Mouse (Mus musculus): ENCODE data around the gene Mgp. TPM values are rescaled to one million over a fixed set of nuclear protein-coding genes. Genes with fewer than 3 reads are reported as not detected.

Gene Mgp
- total RNA-seq, 1 experiment = not detected

DNA sequence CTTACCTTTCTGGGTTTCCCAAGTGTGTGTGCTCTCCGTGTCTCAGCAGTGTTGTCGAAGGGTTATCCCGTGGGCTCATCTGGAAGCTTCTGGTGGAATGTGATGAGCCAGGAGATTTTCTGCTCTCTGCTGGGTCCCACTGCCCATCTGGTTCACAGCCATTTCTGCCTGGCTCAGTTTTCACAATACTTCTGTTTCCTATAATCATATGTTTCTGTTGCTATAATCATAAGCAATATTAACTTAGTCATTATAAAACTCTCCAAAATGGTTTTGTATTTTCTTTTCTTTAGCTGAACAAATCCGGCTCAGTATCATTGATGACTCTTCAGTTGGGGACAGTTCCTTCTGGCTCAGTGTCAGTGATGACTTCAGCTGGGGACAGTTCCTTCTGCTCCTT, 40.3 kb downstream of the Mgp start, which contains the start of gene Smco3:
Gene Smco3, minus strand, starts transcription at position 101 of the 400 bp plus-strand sequence.
- Histone ChIP-seq H3K9me3 (ENCODE audit: control insufficient read depth, insufficient read depth, low read depth, low read length) (no peaks in the 10 kb centered on the region), H3K36me3 (ENCODE audit: control insufficient read depth, insufficient read depth, low read length, poor library complexity, severe bottlenecking) (no peaks in the 10 kb centered on the region), H3K27ac (ENCODE audit: insufficient read depth, low read depth, low read length, poor library complexity, severe bottlenecking) (no peak within 1 kb of the TSS), H3K4me1 (ENCODE audit: control insufficient read depth in 2 of 2, insufficient read depth in 2 of 2, low read length in 2 of 2, poor library complexity in 1 of 2) (no peaks in the 10 kb centered on the region), H3K9ac (ENCODE audit: insufficient read depth, low read depth, low read length, poor library complexity, severe bottlenecking) (no peak within 1 kb of the TSS), H3K4me3 (ENCODE audit: insufficient read depth in 1 of 2, low read depth in 1 of 2, low read length in 2 of 2, poor library complexity in 1 of 2, severe bottlenecking in 1 of 2) (no peak within 1 kb of the TSS)
- TF ChIP-seq ZC3H11A (IDR thresholded peaks at IDR 0.05; ENCODE audit: borderline replicate concordance, low read depth, low read length) (no peak), ZNF384 (IDR thresholded peaks at IDR 0.05; ENCODE audit: low read depth, low read length) (no peak), CHD2 (IDR thresholded peaks at IDR 0.05; ENCODE audit: low read depth, low read length) (no peak), HCFC1 (IDR thresholded peaks at IDR 0.05; ENCODE audit: borderline replicate concordance, insufficient read depth, low read length) (no peak), MAFK (IDR thresholded peaks at IDR 0.05; ENCODE audit: insufficient read depth, low read depth, low read length) (no peak)
- no peak for DNase-seq (ENCODE audit: low read depth, low spot score)
- in situ Hi-C loops (cut with MboI; ENCODE audit: low sequenced_read_pairs in 2 of 2, unreplicated experiment in 2 of 2) = no loop called here

DNA sequence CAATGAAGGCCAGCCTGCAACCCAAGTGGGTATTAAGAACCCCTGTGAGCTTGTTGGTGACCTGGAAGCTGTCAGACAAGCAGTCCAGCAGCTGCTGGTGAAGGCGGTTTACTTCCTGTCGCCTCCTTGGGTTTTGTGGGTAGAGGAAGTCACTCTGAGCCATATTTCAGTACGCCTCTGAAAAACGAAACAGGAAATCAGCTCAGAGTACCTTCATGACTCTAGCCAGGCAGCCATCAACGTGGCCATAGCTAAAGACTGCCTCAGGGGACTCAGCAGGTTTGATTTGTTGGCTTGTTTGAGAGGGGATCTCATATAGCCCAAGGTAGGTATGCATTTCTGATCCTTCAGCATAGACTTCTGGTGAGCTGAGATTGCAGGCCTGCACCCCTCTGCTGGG, 43.9 kb downstream of the Mgp start:
- TF ChIP-seq MAFK (IDR thresholded peaks at IDR 0.05; ENCODE audit: insufficient read depth, low read depth, low read length) = no peak
- no peak for TF ChIP-seq ZC3H11A (IDR thresholded peaks at IDR 0.05; ENCODE audit: borderline replicate concordance, low read depth, low read length)
- TF ChIP-seq CHD2 (IDR thresholded peaks at IDR 0.05; ENCODE audit: low read depth, low read length) = no peak
- no peak for TF ChIP-seq HCFC1 (IDR thresholded peaks at IDR 0.05; ENCODE audit: borderline replicate concordance, insufficient read depth, low read length)
- TF ChIP-seq ZNF384 (IDR thresholded peaks at IDR 0.05; ENCODE audit: low read depth, low read length) = no peak
- Histone ChIP-seq H3K36me3 (ENCODE audit: control insufficient read depth, insufficient read depth, low read length, poor library complexity, severe bottlenecking) (no peaks in the 10 kb centered on the region), H3K9ac (ENCODE audit: insufficient read depth, low read depth, low read length, poor library complexity, severe bottlenecking) (no peak overlapping the region), H3K27ac (ENCODE audit: insufficient read depth, low read depth, low read length, poor library complexity, severe bottlenecking) (no peak overlapping the region), H3K9me3 (ENCODE audit: control insufficient read depth, insufficient read depth, low read depth, low read length) (no peaks in the 10 kb centered on the region), H3K4me1 (ENCODE audit: control insufficient read depth in 2 of 2, insufficient read depth in 2 of 2, low read length in 2 of 2, poor library complexity in 1 of 2) (no peaks in the 10 kb centered on the region; a peak in 1 of 4 replicates), H3K4me3 (ENCODE audit: insufficient read depth in 1 of 2, low read depth in 1 of 2, low read length in 2 of 2, poor library complexity in 1 of 2, severe bottlenecking in 1 of 2) (no peak overlapping the region)
- DNase-seq (ENCODE audit: low read depth, low spot score) = no peak
- in situ Hi-C loops (cut with MboI; ENCODE audit: low sequenced_read_pairs in 2 of 2, unreplicated experiment in 2 of 2) = no loop called here

DNA sequence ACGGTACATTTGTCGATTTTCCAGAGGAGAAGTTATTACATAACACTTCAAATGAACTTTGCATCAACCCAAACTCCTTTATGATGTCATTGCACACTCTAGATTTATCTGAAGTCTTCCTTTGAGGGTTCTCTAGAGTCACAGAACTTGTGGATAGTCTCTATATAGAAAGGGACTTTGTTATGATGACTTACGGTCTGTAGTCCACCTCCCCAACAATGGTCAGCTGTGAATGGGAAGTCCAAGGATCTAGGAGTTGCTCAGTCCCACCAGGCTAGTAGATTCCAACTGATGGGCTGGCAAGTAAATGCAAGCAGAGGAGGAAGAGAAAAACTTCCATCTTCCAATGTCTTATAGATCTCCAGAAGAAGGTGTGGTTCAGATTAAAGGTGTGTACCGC, 46.9 kb downstream of the Mgp start:
- in situ Hi-C loops (cut with MboI; ENCODE audit: low sequenced_read_pairs in 2 of 2, unreplicated experiment in 2 of 2) = no loop called here
- peak overlapping the region; percentile 38; the same call in 1 of the 2 replicates for H3K27ac ChIP-seq (ENCODE audit: insufficient read depth, low read depth, low read length, poor library complexity, severe bottlenecking)
- TF ChIP-seq MAFK (IDR thresholded peaks at IDR 0.05; ENCODE audit: insufficient read depth, low read depth, low read length) = no peak
- no peak for TF ChIP-seq ZNF384 (IDR thresholded peaks at IDR 0.05; ENCODE audit: low read depth, low read length)

DNA sequence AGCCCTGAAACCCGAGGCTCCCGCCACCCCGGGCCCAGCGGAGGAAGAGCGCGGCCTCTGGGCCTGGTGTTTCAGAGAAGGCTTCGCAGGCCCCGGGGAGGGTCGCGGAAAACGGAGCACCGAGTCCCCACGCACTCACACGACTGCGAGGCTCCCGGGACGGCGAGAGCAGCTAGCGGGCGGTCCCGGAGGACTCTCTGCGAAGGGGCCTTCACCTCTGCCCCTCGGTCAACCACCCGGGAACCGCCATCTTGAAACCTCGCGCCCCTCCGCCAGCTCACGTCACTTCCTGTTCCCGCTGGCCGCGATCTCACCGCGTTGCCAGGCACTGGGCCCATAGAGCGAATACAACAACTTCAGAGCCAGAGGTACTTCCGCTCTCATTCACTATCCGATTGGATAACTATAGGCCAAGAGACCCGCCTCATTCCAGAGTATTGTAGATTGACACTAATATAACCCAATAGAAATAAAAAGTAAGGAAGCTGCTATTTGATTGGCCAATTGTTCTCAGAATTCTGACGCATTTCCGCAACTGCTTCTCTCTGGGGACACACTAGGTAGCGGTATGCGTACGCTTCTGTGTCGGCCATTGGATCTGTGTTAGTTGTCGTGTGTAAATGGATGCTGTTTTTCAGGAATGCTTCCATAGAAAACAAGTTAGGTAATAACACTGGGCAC, 47.6 kb downstream of the Mgp start, which contains the start of gene Wbp11:
Gene Wbp11, minus strand, starts transcription at position 353 of the 681 bp plus-strand sequence.
- in situ Hi-C loops (cut with MboI; ENCODE audit: low sequenced_read_pairs in 2 of 2, unreplicated experiment in 2 of 2) = no loop called here
- no peaks in the 10 kb centered on the region for H3K9me3 ChIP-seq (ENCODE audit: control insufficient read depth, insufficient read depth, low read depth, low read length)
- peak; percentile 37; the same call in 1 of the 2 replicates for TF ChIP-seq HCFC1 (IDR thresholded peaks at IDR 0.05; ENCODE audit: borderline replicate concordance, insufficient read depth, low read length)
- peak; percentile 93 for TF ChIP-seq CHD2 (IDR thresholded peaks at IDR 0.05; ENCODE audit: low read depth, low read length)
- TF ChIP-seq ZNF384 (IDR thresholded peaks at IDR 0.05; ENCODE audit: low read depth, low read length) = no peak

More for the DNA sequence above, 46.9 kb downstream of the Mgp start:
- Histone ChIP-seq H3K36me3 (ENCODE audit: control insufficient read depth, insufficient read depth, low read length, poor library complexity, severe bottlenecking) (peaks cover 6% of the 10 kb centered on the region), H3K4me3 (ENCODE audit: insufficient read depth in 1 of 2, low read depth in 1 of 2, low read length in 2 of 2, poor library complexity in 1 of 2, severe bottlenecking in 1 of 2) (peak overlapping the region; percentile 78 to 86), H3K9ac (ENCODE audit: insufficient read depth, low read depth, low read length, poor library complexity, severe bottlenecking) (peak overlapping the region; percentile 84; the same call in 1 of the 2 replicates), H3K9me3 (ENCODE audit: control insufficient read depth, insufficient read depth, low read depth, low read length) (no peaks in the 10 kb centered on the region), H3K4me1 (ENCODE audit: control insufficient read depth in 2 of 2, insufficient read depth in 2 of 2, low read length in 2 of 2, poor library complexity in 1 of 2) (peaks cover 0 to 3% of the 10 kb centered on the region in 2 experiments; a peak in 2 of 4 replicates)
- DNase-seq (ENCODE audit: low read depth, low spot score) = no peak

More for the DNA sequence above, 47.6 kb downstream of the Mgp start, which contains the start of gene Wbp11:
- H3K36me3 ChIP-seq (ENCODE audit: control insufficient read depth, insufficient read depth, low read length, poor library complexity, severe bottlenecking) = peaks cover 7% of the 10 kb centered on the region
- peak; percentile 93 for DNase-seq (ENCODE audit: low read depth, low spot score)
- H3K27ac ChIP-seq (ENCODE audit: insufficient read depth, low read depth, low read length, poor library complexity, severe bottlenecking) = peak within 1 kb of the TSS; percentile 79
- H3K9ac ChIP-seq (ENCODE audit: insufficient read depth, low read depth, low read length, poor library complexity, severe bottlenecking) = peak within 1 kb of the TSS; percentile 98
- H3K4me3 ChIP-seq (ENCODE audit: insufficient read depth in 1 of 2, low read depth in 1 of 2, low read length in 2 of 2, poor library complexity in 1 of 2, severe bottlenecking in 1 of 2) = peak within 1 kb of the TSS; percentile 86 to 91
- H3K4me1 ChIP-seq (ENCODE audit: control insufficient read depth in 2 of 2, insufficient read depth in 2 of 2, low read length in 2 of 2, poor library complexity in 1 of 2) = peaks cover 0 to 3% of the 10 kb centered on the region in 2 experiments; a peak in 2 of 4 replicates
